Mouse (Mus musculus) brown adipose tissue, adult 24 weeks (tissue): ENCODE results near the gene Dhx35. TPM values are rescaled to one million over a fixed set of nuclear protein-coding genes. Genes with fewer than 3 reads are reported as not detected.
A peak's percentile ranks its signal among the peaks of the same experiment; 100 is the strongest.

Experiments used
- H3K27ac ChIP-seq: fragments of 200-500 bp; replicated peaks from 2 replicates; pipeline ENCODE4 v1.5.1; 2012; ENCODE audit warnings: low read depth, mild to moderate bottlenecking, low read length
- H3K4me1 ChIP-seq: fragments of 200-500 bp; 2 replicates; pipeline ENCODE4 v1.6.1; 2012; ENCODE audit warnings: low read length, mixed read lengths; ENCODE audit not compliant: control insufficient read depth, insufficient read depth, insufficient read length
- H3K4me3 ChIP-seq: fragments of 200-500 bp; 2 replicates; pipeline ENCODE4 v1.5.1; 2012; ENCODE audit warnings: low read depth, mild to moderate bottlenecking, low read length, moderate library complexity; ENCODE audit not compliant: insufficient read depth
- polyA plus RNA-seq: library from polyadenylated mRNA; stranded (reverse); fragments of >200 nt; gene quantifications from 2 replicates; pipeline ENCODE4 v1.2.4, GENCODE M21; 2012; ENCODE audit not compliant: missing spikeins, insufficient read depth, insufficient read length

The Dhx35 gene
- polyA plus RNA-seq, 1 experiment = 8.0 TPM

DNA sequence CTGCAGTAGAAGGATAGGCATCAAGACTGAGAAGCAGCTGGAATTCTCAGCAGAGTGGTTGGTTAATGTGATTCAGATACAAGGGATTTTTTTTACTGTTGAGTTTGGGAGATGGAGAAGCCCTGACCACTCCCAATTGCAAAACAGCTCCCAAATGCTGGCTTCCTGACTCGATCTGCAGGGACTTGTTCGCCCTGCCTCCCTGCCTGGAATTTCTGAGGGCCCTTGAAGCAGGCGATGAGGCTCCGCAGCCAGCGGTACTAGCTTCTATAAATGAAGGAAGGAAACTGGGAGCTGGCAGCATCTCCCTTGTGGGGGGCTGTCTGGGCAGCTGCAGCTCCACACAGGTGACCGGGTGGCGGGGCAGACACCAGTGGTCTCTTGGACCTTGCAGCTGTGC lies 16.3 kb upstream of the Dhx35 start:
- peaks cover 11% of the 10 kb centered on the region for H3K4me1 ChIP-seq
- H3K27ac ChIP-seq = no peak overlapping the region
- H3K4me3 ChIP-seq = no peak overlapping the region

DNA sequence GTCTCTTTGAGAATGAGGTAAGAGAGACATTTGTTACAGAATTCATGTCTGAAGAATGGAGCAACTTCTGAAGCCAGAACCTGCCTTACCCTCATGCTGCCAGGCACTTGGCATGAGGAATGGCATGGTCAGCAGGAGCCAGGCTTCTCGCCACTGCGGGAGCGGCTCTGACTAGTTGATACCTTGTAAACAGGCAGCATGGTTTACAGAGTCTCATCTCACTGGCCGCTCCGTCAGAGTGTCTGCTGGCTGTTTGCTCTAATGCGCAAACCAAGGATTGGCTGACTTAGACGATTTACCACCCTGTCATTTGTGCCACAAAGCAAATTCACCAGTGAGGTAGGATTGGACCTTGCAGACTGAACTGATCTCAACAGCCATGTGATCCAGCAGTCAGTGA lies 13.5 kb upstream of the Dhx35 start:
- H3K27ac ChIP-seq = no peak overlapping the region
- H3K4me1 ChIP-seq = peaks cover 15% of the 10 kb centered on the region
- no peak overlapping the region for H3K4me3 ChIP-seq

DNA sequence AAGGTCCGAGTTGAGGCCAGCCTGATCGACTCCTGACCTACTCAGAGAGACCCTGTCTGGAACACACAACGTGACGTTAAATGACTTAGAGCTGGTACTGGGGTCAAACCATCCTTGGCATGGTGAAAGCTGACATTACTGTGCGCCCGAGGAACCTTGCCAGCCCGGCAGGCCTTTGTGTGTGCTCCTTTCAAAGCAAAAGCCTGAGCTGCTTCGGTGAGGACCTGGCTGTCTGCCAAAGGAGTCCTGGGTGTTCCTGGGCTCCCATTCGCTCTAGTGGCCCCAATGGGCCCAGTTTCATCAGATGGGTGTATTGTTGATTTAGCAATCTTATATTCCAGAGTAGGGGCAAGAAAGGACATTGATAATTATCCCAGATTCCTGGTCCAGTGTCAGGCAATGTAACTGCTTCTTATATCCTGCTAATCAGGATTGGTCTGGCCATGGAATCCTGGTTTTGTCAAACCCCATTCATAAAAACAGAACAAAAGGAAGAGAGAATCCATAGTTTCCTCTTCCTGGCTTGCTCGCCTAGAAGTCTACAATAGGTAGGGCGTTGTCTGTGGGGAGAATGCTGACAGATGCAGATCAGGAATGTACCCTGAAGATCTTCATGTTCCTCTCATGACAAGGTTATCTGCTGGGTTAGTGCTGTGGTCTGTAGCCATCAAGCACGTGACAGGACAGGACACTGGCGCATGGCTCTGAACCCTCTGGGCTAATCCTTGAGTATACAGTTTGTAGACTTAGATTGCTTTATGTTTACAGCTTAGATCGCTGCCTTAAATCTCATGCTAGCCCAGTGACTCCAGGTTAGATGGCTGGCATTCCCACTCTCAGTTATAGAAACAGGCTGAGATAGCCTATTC lies 7.4 kb upstream of the Dhx35 start:
- H3K4me1 ChIP-seq = peaks cover 9% of the 10 kb centered on the region
- no peak overlapping the region for H3K4me3 ChIP-seq
- no peak overlapping the region for H3K27ac ChIP-seq

DNA sequence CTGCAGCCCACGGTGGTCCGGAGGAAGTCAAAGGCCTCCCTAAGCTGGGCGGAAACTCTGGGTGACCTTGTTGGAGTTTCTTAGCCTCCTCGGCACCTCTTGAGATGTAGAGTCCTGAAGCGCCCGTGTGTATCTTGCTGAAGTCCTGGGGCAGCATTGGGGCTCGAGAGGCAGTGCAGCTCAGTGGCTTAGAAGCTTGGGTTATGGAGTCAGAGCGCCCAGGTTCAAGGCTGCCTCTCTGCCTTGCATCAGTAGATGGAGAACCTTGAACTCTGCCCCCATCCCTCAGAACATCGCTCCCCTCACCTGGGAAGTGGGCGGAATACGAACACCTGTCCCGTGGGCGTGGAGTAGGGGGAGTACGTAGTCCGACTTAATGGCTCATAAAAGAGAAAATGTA lies 436 bp downstream of the Dhx35 start:
- Histone ChIP-seq H3K27ac (peak overlapping the region; percentile 39), H3K4me1 (peaks cover 4% of the 10 kb centered on the region; the same call in 1 of the 2 replicates), H3K4me3 (peak overlapping the region; percentile 75)

DNA sequence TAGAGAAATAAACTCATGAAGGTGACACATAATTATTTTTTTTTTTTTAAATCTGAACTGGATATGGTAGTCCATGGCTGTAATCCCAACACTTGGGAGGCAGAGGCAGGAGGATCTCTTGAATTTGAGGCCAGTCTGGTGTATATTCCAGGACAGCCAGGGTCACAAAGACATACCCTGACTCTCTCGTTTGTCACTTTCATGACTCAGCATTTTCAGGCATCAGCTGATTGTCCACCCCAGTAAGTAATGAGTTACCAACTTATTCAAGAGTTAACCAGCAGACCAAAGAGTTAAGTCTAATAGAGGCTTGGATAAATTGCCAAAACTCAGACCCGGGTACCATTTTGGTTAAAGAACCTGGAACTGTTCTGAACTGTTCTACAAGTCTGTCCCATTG lies 1.3 kb downstream of the Dhx35 start:
- Histone ChIP-seq H3K4me3 (no peak overlapping the region), H3K27ac (no peak overlapping the region)

DNA sequence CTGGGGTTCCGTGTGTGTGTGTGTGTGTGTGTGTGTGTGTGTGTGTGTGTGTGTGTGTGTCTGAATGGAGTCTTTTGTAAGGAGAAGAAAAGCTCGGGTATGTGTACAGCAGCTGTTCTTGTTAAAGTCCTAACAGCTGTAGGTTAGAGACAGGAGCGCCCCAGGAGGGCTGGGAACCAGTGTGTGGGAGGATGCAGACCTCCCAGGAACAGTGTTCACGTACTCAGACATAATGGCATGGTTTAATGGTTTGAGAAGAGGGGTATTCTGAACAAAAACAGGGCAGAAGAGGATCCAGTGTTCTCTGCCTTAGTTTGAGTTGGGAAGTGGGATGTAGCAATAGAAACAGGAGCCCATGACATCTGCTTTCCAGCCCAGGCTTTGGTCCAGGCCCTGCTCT lies 4.7 kb downstream of the Dhx35 start:
- Histone ChIP-seq H3K4me1 (peaks cover 4% of the 10 kb centered on the region; the same call in 1 of the 2 replicates), H3K27ac (no peak overlapping the region), H3K4me3 (no peak overlapping the region)

More for the DNA sequence above, 1.3 kb downstream of the Dhx35 start:
- peaks cover 4% of the 10 kb centered on the region; the same call in 1 of the 2 replicates for H3K4me1 ChIP-seq

DNA sequence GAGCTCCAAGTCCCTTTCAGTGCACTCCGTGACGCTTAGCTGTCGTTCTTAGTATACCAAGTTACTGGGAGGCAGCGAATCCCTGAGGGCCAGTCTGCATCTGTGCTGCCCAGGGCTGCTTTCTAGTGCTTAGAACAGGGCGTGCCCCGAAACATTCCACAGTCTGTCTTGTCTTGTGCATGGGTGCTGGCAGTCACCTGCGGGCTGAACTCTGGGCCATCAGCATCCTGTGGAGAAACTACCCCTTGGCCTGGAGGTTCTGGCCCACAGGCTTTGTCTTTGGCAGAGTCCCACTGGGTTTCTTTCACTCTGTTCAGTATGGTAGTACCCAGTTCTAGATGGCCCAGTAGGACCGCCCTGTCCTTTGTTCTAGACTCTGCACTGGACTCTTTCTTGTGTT lies 6.2 kb downstream of the Dhx35 start:
- H3K27ac ChIP-seq = no peak overlapping the region
- H3K4me3 ChIP-seq = no peak overlapping the region
- no peaks in the 10 kb centered on the region for H3K4me1 ChIP-seq

DNA sequence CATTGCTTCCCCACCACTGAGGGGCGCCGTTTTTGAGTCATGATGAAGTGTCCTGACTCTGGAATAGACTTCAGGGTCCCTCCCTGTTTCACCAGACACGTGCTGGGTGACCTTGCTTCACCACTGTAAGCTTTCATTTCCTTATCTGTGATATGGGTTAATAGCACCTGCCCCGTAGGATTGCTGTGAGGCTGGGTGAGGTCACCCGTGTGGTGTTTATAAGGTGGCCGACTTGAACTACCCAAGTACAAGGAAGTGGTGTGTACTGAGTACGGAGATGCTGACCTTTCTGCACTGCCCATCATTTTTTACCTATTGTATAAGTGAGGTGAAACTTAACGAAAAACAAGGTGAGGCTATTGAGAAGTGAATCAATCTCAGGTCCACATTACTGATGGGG lies 9.0 kb downstream of the Dhx35 start:
- no peak overlapping the region for H3K27ac ChIP-seq
- no peaks in the 10 kb centered on the region for H3K4me1 ChIP-seq
- no peak overlapping the region for H3K4me3 ChIP-seq

DNA sequence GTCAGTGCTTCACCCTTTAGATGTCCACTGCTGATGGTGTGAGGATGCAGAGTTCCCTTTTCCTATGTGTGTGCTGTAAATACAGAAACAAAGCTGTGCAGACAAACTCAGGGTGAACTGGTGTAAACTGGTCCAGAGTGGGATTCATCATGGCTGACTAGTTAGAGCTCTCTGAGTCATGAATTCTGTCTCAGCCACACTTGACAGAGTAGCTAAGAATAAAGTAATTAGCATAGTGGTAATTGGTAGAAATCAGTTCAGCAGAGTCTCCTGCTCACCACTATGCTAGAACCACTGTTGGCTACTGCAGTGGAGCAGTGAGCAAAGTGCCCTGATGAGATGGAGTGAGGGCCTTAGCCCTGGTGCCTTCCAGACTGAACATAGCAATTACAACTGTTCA lies 21.1 kb downstream of the Dhx35 start:
- H3K4me3 ChIP-seq = no peak overlapping the region
- no peaks in the 10 kb centered on the region for H3K4me1 ChIP-seq
- no peak overlapping the region for H3K27ac ChIP-seq

DNA sequence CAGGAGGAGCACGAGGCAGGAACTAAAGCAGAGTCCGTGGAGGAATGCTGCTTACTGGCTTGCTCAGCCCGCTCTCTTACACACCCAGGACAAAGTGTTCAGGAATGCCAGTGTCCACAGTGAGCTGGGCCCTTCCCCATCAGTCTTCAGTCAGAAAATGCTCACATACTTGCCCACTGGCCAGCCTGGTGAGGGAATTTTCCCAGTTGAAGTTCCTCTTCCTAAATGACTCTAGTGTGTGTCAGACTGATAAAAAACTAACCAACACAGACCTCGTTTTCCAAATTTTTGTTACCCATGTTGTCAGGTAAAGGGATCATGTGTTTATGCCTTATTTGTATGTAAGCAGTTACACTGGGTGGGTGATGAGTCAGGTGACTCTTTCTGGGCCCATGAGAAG lies 21.6 kb downstream of the Dhx35 start:
- Histone ChIP-seq H3K4me1 (no peaks in the 10 kb centered on the region), H3K27ac (no peak overlapping the region), H3K4me3 (no peak overlapping the region)

DNA sequence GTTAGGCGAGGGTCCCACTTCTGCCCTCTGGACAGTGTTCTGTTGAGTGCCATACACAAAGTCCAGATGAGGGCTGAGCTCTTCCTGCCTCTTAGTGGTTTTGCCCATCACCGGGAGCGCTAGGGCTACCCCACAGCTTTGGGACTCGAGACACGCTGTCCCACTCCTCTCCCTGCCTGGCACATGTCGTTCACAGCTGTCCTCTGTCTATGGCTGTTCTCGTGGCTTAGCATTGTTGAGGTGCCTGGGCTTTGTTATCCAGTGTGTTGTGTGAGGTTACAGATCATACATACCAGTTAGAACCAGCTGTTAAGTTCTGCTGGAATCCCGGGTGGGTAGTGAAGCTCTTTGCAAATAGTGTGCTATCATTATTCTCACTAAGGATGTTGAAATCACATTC lies 23.1 kb downstream of the Dhx35 start:
- Histone ChIP-seq H3K4me1 (no peaks in the 10 kb centered on the region), H3K4me3 (no peak overlapping the region)

DNA sequence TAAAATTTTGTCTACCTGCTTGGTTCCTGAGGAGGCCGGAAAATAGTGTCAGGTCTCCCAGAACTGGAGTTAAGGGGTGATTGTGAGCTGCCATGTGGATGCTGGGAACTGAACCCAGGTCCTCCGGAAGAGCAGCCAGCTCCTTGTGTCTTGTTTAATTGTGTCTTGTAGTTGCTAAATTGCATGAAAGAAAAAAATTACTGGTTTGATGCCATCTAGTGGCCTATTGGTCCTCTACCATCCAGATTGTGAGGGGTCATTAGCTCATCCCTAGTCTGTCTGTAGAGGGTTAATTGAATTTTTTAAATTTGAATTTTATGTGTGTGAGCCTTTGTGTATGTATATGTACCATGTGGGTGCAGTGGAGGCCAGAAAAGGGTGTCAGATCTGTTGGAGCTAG lies 33.5 kb downstream of the Dhx35 start:
- Histone ChIP-seq H3K4me3 (no peak overlapping the region), H3K27ac (no peak overlapping the region), H3K4me1 (no peaks in the 10 kb centered on the region)

More for the DNA sequence above, 23.1 kb downstream of the Dhx35 start:
- no peak overlapping the region for H3K27ac ChIP-seq

DNA sequence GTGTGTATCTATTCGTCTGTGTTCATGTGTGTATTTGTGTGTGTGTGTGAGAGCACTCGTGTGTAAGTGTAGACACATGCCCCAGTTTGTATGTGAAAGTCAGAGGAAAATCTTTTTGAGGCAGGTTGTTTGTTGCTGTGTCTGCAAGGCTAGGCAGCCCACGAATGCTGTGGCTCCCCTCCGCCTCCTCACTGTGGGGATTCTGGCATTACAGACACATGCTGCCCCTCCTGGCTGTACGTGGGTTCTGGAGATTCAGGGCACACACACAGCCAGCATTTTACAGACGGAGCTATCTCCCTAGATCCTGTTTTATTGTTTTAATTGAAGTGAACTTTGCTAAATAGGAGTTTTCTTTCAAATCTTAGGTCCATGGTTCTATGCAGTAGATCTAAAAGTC lies 35.1 kb downstream of the Dhx35 start:
- H3K4me1 ChIP-seq = no peaks in the 10 kb centered on the region
- no peak overlapping the region for H3K27ac ChIP-seq
- no peak overlapping the region for H3K4me3 ChIP-seq

DNA sequence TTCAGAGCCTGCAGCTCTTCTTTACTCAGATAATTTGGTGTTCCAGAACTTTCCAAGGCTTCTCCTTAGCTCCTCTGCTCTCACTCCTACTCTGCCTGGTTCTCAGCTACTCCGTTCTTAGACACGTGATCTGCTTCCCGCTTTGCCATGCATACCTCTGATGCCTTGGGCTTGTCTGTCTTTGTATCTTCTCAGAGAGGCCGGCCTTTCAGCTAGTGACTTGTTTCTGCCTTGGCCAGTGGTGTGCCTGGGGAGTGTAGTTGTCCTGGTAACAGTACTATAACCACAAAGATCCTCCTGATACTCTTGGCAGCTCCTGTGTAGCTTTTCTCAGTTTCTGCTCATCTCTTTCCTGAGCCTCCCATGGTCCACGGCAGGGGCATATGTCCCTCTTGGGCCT lies 38.6 kb downstream of the Dhx35 start:
- Histone ChIP-seq H3K4me3 (no peak overlapping the region), H3K4me1 (no peaks in the 10 kb centered on the region), H3K27ac (no peak overlapping the region)

DNA sequence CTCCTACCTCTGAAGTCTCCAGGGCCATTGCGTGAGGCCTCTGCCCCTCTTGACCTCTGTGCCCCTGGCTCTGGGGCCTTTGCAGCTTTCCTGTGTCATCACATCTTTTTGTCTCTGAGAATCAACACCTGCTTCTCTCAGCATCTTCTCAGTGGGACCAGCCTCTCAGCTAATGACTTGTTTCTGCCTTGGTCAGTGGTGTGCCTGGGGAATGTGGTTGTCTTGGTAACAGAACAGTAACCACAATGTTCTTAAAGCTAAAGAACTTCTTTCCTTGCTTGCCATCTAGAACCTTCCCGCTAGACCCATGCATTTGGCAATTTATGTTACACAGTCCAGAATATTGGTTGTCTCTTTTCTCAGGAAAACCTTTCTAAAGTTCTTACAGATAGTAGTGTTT lies 39.0 kb downstream of the Dhx35 start:
- no peaks in the 10 kb centered on the region for H3K4me1 ChIP-seq
- no peak overlapping the region for H3K27ac ChIP-seq
- H3K4me3 ChIP-seq = no peak overlapping the region

DNA sequence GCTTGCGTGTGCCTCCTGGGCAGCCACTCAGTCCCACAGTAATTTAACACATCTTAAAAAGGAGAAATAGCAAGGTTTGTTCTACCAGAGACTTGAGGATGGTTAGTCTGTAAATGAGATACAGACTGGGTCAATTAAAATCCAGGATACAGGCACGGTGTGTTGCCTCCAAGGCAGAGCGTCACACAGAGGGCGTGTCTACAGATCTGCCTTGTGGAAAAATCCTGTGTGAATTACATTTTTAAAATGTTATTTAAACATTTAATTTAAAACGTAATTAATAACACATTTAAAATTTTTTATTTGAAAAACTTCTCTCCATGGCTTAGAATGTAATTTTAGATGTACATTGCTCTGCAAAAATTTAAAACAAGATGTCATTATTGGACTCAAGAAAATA lies 48.7 kb downstream of the Dhx35 start:
- H3K4me3 ChIP-seq = no peak overlapping the region
- H3K4me1 ChIP-seq = no peaks in the 10 kb centered on the region
- no peak overlapping the region for H3K27ac ChIP-seq
